In the genomic region with DNA sequence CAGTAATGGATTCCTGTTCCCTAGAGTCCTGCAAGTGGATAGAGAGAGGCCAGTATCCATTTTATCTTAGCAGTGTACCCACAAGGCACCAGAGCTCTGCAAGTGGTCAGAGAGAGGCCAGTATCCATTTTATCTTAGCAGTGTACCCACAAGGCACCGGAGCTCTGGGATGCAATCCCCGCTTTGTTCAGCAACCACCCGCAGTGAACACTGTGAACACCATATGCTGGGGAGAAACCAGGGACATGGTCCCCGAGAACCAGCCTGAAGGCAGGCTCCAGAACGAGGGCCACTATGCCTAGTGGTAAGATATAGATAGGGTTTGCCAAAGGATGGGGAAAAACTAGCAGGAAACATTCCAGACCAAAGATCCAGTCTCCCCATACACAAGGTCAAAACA, we compare ENCODE assay signal across 25 mouse cellular contexts. TPM values are rescaled to one million over a fixed set of nuclear protein-coding genes. Genes with fewer than 3 reads are reported as not detected.
"Had no signal": no experiment of that assay in that cellular context is flagged by ENCODE, and none has a peak within 500 bp of the region (broad histone marks: within the 10 kb centered on the region; RNA-seq: fewer than 3 reads in every experiment).

No protein-coding gene starts in this region.

- H3K27ac ChIP-seq: midbrain, embryonic 13.5 days; midbrain, embryonic 15.5 days; neural tube, embryonic 12.5 days had no signal

- H3K27me3 ChIP-seq: megakaryocyte, embryonic 14.5 days; midbrain, embryonic 15.5 days; neural tube, embryonic 12.5 days had no signal

- DNase-seq: lung, adult 18-20 months; lung, embryonic 14.5 days; lung, postnatal 10 days; lung, postnatal 4 days; right cerebral cortex, postnatal 14 days; right cerebral cortex, postnatal 4 days; spleen, adult 18-20 months; thymus, adult 18-20 months; thymus, postnatal 14 days; thymus, postnatal 36 days had no signal

- H3K4me3 ChIP-seq: midbrain, embryonic 13.5 days; midbrain, embryonic 15.5 days; neural tube, embryonic 12.5 days had no signal

- H3K36me3 ChIP-seq: midbrain, embryonic 13.5 days; midbrain, embryonic 15.5 days; neural tube, embryonic 12.5 days had no signal

RNA-seq across cellular contexts. Expression of a gene that starts 4.9 kb away (rescaled TPM):
- total RNA-seq: megakaryocyte progenitor cell, adult 5-6 weeks; midbrain, postnatal 0 days; neutrophil, adult 5-6 weeks had no signal
- polyA plus RNA-seq: lung, embryonic 14.5 days; lung, embryonic 16.5 days; midbrain, embryonic 11.5 days; midbrain, embryonic 13.5 days; midbrain, embryonic 15.5 days; midbrain, postnatal 0 days; neural tube, embryonic 12.5 days; neural tube, embryonic 14.5 days; small intestine, adult 2 months; stomach, embryonic 14.5 days; stomach, embryonic 16.5 days; thymus, postnatal 0 days had no signal

RNA-seq across cellular contexts. Expression of a gene that starts 12.3 kb away (rescaled TPM):
- total RNA-seq: megakaryocyte progenitor cell, adult 5-6 weeks; monocyte, adult 5-6 weeks; neutrophil, adult 5-6 weeks had no signal
- polyA plus RNA-seq: lung, embryonic 14.5 days; midbrain, embryonic 11.5 days; midbrain, embryonic 15.5 days; neural tube, embryonic 14.5 days; small intestine, adult 2 months; stomach, embryonic 14.5 days; stomach, embryonic 16.5 days had no signal

RNA-seq across cellular contexts. Expression of a gene that starts 49.1 kb away (rescaled TPM):
- total RNA-seq: megakaryocyte progenitor cell, adult 5-6 weeks; monocyte, adult 5-6 weeks; neutrophil, adult 5-6 weeks had no signal
